Mouse (Mus musculus): ENCODE measurements around the gene Rara.
"Not testable (repeated sequence)": the region's sequence is repeated elsewhere in the genome, so short reads cannot be mapped to it uniquely, and the experiment has no call there.

DNA sequence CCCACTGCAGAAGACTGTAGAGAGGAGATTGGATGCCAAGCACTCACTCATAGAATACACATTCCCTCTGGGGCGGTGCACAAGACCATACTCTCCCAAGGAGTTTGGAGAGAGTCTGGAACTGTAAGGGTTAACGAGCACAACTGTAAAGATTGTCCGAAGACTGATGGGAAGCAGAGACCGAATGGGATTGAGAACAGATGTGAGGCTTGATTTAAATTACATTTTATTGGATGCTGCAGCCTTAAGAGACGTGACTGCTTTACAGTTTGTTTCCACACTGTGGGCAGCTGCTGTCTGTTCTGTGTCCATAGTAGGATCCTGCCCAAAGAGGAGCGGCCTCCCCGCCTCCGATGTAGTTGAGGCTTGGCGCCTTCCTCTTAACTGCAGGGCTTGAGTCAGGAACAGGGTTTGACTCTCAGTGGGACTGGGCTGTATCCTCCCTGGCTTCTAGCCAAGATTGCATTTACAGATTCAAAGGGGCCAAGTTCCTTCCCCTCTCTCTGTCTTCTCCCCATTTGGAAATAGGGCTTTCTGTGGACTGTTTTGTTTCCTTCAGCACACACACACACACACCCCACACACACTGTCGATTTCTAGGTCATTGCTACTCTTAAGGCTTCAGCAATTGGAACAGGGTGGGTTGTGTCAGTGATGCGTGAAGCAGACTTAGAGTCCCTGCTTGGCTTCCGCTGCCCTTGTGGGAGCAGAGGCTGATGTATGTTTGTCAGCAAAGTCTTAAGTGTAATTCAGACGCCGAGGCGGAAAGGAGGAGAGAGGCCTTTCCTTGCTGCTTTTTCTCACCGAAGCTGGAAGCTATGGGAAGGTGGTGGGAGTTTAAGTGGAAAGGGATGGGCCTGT, 4.5 kb upstream of the Rara start:
- not testable (repeated sequence) for TF ChIP-seq CTCF, POLR2A (IDR thresholded peaks at IDR 0.05; ENCODE audit: extremely low read depth, insufficient read depth, low read length)
